Mouse (Mus musculus) CD4-positive, CD25-positive, alpha-beta regulatory T cell, adult 2 months (primary cell): ENCODE measurements around the gene Gm17304.

Experiments
- DNase-seq: peaks from one replicate; pipeline ENCODE4 v3.0.0-alpha.2; 2012; ENCODE audit warnings: low read depth, low spot score

The Gm17304 gene

GRCm38 (mm10) chr5:106622193-106622592 is 13.3 kb downstream of the Gm17304 start:
- no peak for DNase-seq

GRCm38 (mm10) chr5:106623337-106623736 is 14.4 kb downstream of the Gm17304 start:
- no peak for DNase-seq

GRCm38 (mm10) chr5:106628369-106629149 is 19.7 kb downstream of the Gm17304 start:
- no peak for DNase-seq

DNA sequence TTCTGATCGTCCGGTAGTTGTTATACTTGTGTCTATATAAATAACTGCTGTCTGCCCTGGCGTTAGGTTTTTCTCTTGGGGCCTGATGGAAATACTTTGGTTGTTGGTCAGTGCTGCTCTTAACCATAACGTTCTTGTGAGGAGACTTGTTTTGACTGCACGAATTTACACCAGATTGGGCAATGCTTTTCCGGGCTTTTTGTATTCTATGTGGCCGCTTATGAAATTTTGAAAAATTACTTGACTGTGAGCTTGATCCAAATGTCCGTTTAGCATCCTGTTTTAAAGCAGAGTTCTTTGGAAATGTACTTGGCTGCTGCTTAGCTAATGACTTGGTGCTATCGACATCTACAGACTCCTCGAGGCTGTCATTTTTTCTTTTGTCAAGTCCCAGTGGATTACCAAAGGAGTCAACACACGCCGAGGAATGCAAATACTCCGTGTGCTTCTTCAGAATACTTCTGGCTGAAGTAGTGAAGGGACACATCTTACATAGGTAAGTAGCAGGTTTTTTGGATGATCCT is 27.6 kb downstream of the Gm17304 start:
- DNase-seq, result no peak

GRCm38 (mm10) chr5:106639627-106640026 is 30.7 kb downstream of the Gm17304 start:
- no peak for DNase-seq

DNA sequence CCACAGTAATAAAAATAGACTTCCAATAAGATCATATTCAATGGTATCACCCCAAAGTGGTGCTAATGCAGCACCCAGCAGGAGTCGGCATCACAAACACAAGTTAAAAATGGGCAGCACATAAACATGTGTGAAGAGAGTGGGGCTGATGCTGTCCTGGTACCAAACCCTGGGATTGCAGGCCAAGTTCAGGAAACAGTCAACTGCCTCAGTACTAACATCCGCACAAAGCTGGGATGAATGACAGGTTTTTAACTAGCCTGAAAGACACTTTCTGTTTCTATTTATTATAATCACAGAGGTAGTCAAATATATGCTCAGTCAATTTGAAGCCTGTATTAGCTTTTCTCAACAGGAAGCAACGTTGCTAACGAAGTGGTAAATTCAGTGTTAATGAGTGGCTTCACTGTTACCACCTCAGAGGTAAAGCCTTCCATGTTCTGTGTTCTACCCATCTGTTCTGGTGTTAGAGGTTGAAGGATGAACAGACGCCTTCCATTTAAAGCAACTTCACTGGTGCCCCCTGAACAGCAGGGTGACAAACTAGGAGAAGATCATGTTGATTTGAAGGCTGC is 31.4 kb downstream of the Gm17304 start:
- DNase-seq, result no peak

- no peak for DNase-seq
These were observed 33.0 kb downstream of the Gm17304 start for GRCm38 (mm10) chr5:106641876-106642275.

- no peak for DNase-seq
These were observed 34.5 kb downstream of the Gm17304 start for GRCm38 (mm10) chr5:106643434-106643833.

GRCm38 (mm10) chr5:106649441-106649840 is 40.5 kb downstream of the Gm17304 start:
- peak; percentile 16 for DNase-seq

DNA sequence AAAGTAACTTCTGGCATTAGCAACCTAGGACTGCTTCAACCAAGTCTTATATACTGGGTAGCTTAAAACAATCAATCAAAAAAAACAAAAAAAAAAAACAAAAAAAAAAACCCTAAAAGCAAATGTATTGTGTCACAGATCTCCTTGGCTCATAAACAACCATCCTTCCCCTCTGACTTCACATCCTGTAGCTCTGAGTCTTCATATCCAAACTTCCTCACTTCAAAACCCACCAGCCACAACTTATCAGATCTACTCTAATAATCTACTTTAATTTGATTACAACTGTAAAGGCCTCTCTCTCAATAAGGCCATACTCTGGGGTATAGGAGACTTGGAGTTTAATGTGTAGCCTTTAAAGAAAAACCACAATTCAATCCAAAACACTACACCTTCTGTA is 41.1 kb downstream of the Gm17304 start:
- DNase-seq, result peak; percentile 40

DNA sequence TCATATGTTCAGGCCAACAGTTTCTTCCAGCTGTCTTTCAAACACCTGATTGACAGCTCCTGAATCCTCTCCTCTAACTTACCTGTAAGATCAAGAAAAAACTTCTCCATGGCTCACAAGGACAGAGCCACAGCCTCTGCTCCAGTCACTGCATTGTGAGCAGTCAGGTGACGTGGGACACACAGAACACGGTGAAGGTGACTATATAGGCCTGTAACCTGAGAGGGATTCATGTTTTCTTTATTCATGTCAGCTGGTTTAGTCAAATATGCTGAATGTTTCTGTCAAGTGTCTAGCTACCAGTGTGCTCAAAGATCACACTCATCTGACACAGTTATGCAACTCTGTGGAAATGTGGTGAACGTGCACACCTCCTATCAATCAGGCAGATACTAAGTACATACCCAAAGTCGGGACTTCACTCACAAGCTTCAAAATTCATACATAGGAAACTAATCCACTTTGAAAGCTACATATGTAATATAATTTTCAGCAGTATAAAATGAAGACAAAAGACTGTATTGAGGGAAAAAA is 43.4 kb downstream of the Gm17304 start:
- no peak for DNase-seq

- no peak for DNase-seq
These were observed 44.0 kb downstream of the Gm17304 start for GRCm38 (mm10) chr5:106652790-106653328.
